Mouse (Mus musculus): Measurements from ENCODE around the gene Piga.

Piga gene

GRCm38 (mm10) chrX:164419471-164419939, at the start of gene Piga:
Gene Piga, plus strand, starts transcription at chrX:164419787.
- DNase-seq, result peak; percentile 85

- no peak for DNase-seq
Measured at GRCm38 (mm10) chrX:164370576-164370975, 49.0 kb upstream of the Piga start.

- no peak for DNase-seq
Measured at GRCm38 (mm10) chrX:164373081-164373480, 46.5 kb upstream of the Piga start, which contains the start of gene Vegfd. Gene Vegfd, plus strand, starts transcription at chrX:164373378.

- DNase-seq, result no peak
Measured at GRCm38 (mm10) chrX:164374586-164374985, 45.0 kb upstream of the Piga start.

GRCm38 (mm10) chrX:164379721-164380120, 39.9 kb upstream of the Piga start:
- DNase-seq, result no peak

GRCm38 (mm10) chrX:164381618-164382408, 37.8 kb upstream of the Piga start:
- DNase-seq, result peak; percentile 83

GRCm38 (mm10) chrX:164394091-164394490, 25.5 kb upstream of the Piga start:
- DNase-seq, result no peak

GRCm38 (mm10) chrX:164398456-164398855, 21.1 kb upstream of the Piga start:
- no peak for DNase-seq

GRCm38 (mm10) chrX:164405080-164405649, 14.4 kb upstream of the Piga start:
- no peak for DNase-seq

GRCm38 (mm10) chrX:164406133-164407022, 13.2 kb upstream of the Piga start:
- DNase-seq, result peak; percentile 39

GRCm38 (mm10) chrX:164408301-164408927, 11.2 kb upstream of the Piga start:
- no peak for DNase-seq

- no peak for DNase-seq
Measured at GRCm38 (mm10) chrX:164410562-164410961, 9.0 kb upstream of the Piga start.

GRCm38 (mm10) chrX:164416803-164417202, 2.8 kb upstream of the Piga start:
- no peak for DNase-seq

GRCm38 (mm10) chrX:164418008-164418407, 1.6 kb upstream of the Piga start:
- no peak for DNase-seq

- DNase-seq, result no peak
Measured at GRCm38 (mm10) chrX:164419955-164420354, 368 bp downstream of the Piga start.

GRCm38 (mm10) chrX:164420518-164420917, 931 bp downstream of the Piga start:
- DNase-seq, result no peak

GRCm38 (mm10) chrX:164424821-164425220, 5.2 kb downstream of the Piga start:
- DNase-seq, result no peak

- no peak for DNase-seq
Measured at GRCm38 (mm10) chrX:164427295-164427694, 7.7 kb downstream of the Piga start.

GRCm38 (mm10) chrX:164428224-164428623, 8.6 kb downstream of the Piga start:
- DNase-seq, result no peak

- DNase-seq, result no peak
Measured at GRCm38 (mm10) chrX:164430621-164431020, 11.0 kb downstream of the Piga start.

- no peak for DNase-seq
Measured at GRCm38 (mm10) chrX:164431133-164431532, 11.5 kb downstream of the Piga start.

- DNase-seq, result no peak
Measured at GRCm38 (mm10) chrX:164431541-164431940, 12.0 kb downstream of the Piga start.

GRCm38 (mm10) chrX:164432682-164433081, 13.1 kb downstream of the Piga start:
- no peak for DNase-seq

Data from thymus, postnatal 25 days (tissue).